Comparison of ENCODE assay signal across 21 mouse cellular contexts in the genomic region with DNA sequence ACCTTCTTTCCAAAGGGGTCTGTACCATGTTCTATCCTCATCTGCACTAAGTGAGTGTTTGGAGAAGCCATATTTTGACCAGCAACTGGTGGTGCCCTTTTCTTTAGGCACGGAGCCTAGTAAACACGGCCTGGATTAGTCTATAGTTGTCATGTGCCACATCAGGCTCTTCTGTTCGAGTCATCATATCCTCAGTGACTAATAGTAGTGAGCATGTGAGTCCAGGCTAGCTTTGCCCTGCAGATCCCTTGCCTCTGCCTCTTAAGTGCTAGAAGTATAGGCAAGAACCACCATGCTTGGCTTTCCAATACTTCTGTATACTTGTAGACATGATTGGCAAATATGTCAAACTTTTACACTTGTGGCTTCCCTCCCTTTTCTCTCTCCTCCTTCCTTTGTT.
DNase-seq lines count a peak whose midpoint lies in the region; TF ChIP-seq lines count a peak whose summit lies in the region.
"Had no signal": no experiment of that assay in that cellular context is flagged by ENCODE, and none has a peak within 500 bp of the region (broad histone marks: within the 10 kb centered on the region; RNA-seq: fewer than 3 reads in every experiment).

No protein-coding gene starts in this region.

- DNase-seq in 3T3-L1 (ENCODE audit: low read depth, low spot score), result peak; percentile 71
- peak; percentile 57 for DNase-seq in 416B (ENCODE audit: low read depth)
- DNase-seq in spleen, postnatal 4 days (ENCODE audit: low spot score in 2 of 2), result no peak
- DNase-seq in layer of hippocampus, adult 2 months (ENCODE audit: low spot score in 2 of 2), result no peak
- DNase-seq in heart, postnatal 10 days, result no peak
- DNase-seq: adrenal gland, adult 8-10 months; adrenal gland, postnatal 14 days; adrenal gland, postnatal 36 days; cerebellum, adult 11 months; cerebellum, adult 18-20 months; cerebellum, adult 8-10 months; cerebellum, adult 9-11 months; cerebellum, postnatal 14 days; cerebellum, postnatal 36 days; embryo, embryonic 11 days had no signal

- no peak overlapping the region for H3K4me3 ChIP-seq in bone marrow macrophage, adult 2 months (ENCODE audit: insufficient read depth, low read length)
- H3K4me3 ChIP-seq in layer of hippocampus, adult 2 months, result no peak overlapping the region
- H3K4me3 ChIP-seq: embryonic facial prominence, embryonic 13.5 days; embryonic facial prominence, embryonic 15.5 days; erythroblast, embryonic 14.5 days; forebrain, embryonic 10.5 days; forebrain, embryonic 12.5 days had no signal

- TF ChIP-seq CTCF in bone marrow macrophage, adult 2 months (IDR thresholded peaks at IDR 0.05; ENCODE audit: low read depth, low read length), result no peak
- TF ChIP-seq CTCF in layer of hippocampus, adult 2 months (conservative IDR thresholded peaks at IDR 0.05), result no peak

- H3K4me1 ChIP-seq in bone marrow macrophage, adult 2 months (ENCODE audit: control insufficient read depth, insufficient read depth, low read length), result peaks cover 10% of the 10 kb centered on the region
- H3K4me1 ChIP-seq: embryonic facial prominence, embryonic 13.5 days; embryonic facial prominence, embryonic 15.5 days; forebrain, embryonic 10.5 days; forebrain, embryonic 12.5 days had no signal

- no peak for TF ChIP-seq POLR2A in bone marrow macrophage, adult 2 months (IDR thresholded peaks at IDR 0.05; ENCODE audit: borderline replicate concordance, low read depth, low read length)

- H3K27ac ChIP-seq in bone marrow macrophage, adult 2 months (ENCODE audit: insufficient read depth, low read depth, low read length), result peak overlapping the region; percentile 59
- H3K27ac ChIP-seq in layer of hippocampus, adult 2 months, result no peak overlapping the region
- H3K27ac ChIP-seq: embryonic facial prominence, embryonic 13.5 days; embryonic facial prominence, embryonic 15.5 days; forebrain, embryonic 10.5 days; forebrain, embryonic 12.5 days had no signal

- intact Hi-C loops in heart, postnatal 10 days (cut with DNase I), result no loop called here

Comparison
In these comparisons a context has a peak if more than half of its experiments do, and no peak if none do; other contexts are left out.
1. DNase-seq: peak in 3T3-L1 (single experiment) and 416B (single experiment); none in spleen, postnatal 4 days (0 of 2), layer of hippocampus, adult 2 months (0 of 2) and heart, postnatal 10 days (0 of 2).